Mouse (Mus musculus): ENCODE data around the gene Extl2.

The Extl2 gene

GRCm38 (mm10) chr3:116007941-116008440 is 729 bp downstream of the Extl2 start:
- peak; percentile 74 to 75 for DNase-seq (ENCODE audit: low spot score in 2 of 2)

GRCm38 (mm10) chr3:116009622-116010344 is 2.5 kb downstream of the Extl2 start:
- DNase-seq (ENCODE audit: low spot score in 2 of 2) = no peak

GRCm38 (mm10) chr3:116014901-116015300 is 7.6 kb downstream of the Extl2 start:
- no peak for DNase-seq (ENCODE audit: low spot score in 2 of 2)

GRCm38 (mm10) chr3:116016116-116016515 is 8.9 kb downstream of the Extl2 start:
- no peak for DNase-seq (ENCODE audit: low spot score in 2 of 2)

GRCm38 (mm10) chr3:116018606-116019005 is 11.3 kb downstream of the Extl2 start:
- DNase-seq (ENCODE audit: low spot score in 2 of 2) = no peak

- no peak for DNase-seq (ENCODE audit: low spot score in 2 of 2)
Observed at GRCm38 (mm10) chr3:116019136-116019535, 11.9 kb downstream of the Extl2 start.

- no peak for DNase-seq (ENCODE audit: low spot score in 2 of 2)
Observed at GRCm38 (mm10) chr3:116024236-116024635, 17.0 kb downstream of the Extl2 start.

- no peak for DNase-seq (ENCODE audit: low spot score in 2 of 2)
Observed at GRCm38 (mm10) chr3:116024669-116025068, 17.4 kb downstream of the Extl2 start.

- no peak for DNase-seq (ENCODE audit: low spot score in 2 of 2)
Observed at GRCm38 (mm10) chr3:116025701-116026100, 18.4 kb downstream of the Extl2 start.

- no peak for DNase-seq (ENCODE audit: low spot score in 2 of 2)
Observed at GRCm38 (mm10) chr3:116026996-116027395, 19.7 kb downstream of the Extl2 start.

- DNase-seq (ENCODE audit: low spot score in 2 of 2) = no peak
Observed at GRCm38 (mm10) chr3:116030152-116030788, 23.0 kb downstream of the Extl2 start.

- no peak for DNase-seq (ENCODE audit: low spot score in 2 of 2)
Observed at GRCm38 (mm10) chr3:116033218-116033870, 26.1 kb downstream of the Extl2 start.

- no peak for DNase-seq (ENCODE audit: low spot score in 2 of 2)
Observed at GRCm38 (mm10) chr3:116033871-116034222, 26.6 kb downstream of the Extl2 start.

GRCm38 (mm10) chr3:116040776-116041175 is 33.5 kb downstream of the Extl2 start:
- DNase-seq (ENCODE audit: low spot score in 2 of 2) = no peak

GRCm38 (mm10) chr3:116046000-116046399 is 38.7 kb downstream of the Extl2 start:
- no peak for DNase-seq (ENCODE audit: low spot score in 2 of 2)

GRCm38 (mm10) chr3:116047034-116047433 is 39.8 kb downstream of the Extl2 start:
- DNase-seq (ENCODE audit: low spot score in 2 of 2) = no peak

- DNase-seq (ENCODE audit: low spot score in 2 of 2) = no peak
Observed at GRCm38 (mm10) chr3:116057078-116057477, 49.8 kb downstream of the Extl2 start.

GRCm38 (mm10) chr3:116060320-116060719 is 53.1 kb downstream of the Extl2 start:
- no peak for DNase-seq (ENCODE audit: low spot score in 2 of 2)

- DNase-seq (ENCODE audit: low spot score in 2 of 2) = no peak
Observed at GRCm38 (mm10) chr3:116062141-116062540, 54.9 kb downstream of the Extl2 start.

GRCm38 (mm10) chr3:116072584-116072983 is 65.3 kb downstream of the Extl2 start:
- no peak for DNase-seq (ENCODE audit: low spot score in 2 of 2)

GRCm38 (mm10) chr3:116076739-116077138 is 69.5 kb downstream of the Extl2 start:
- DNase-seq (ENCODE audit: low spot score in 2 of 2) = no peak

- no peak for DNase-seq (ENCODE audit: low spot score in 2 of 2)
Observed at GRCm38 (mm10) chr3:116078490-116078889, 71.2 kb downstream of the Extl2 start.
